Mouse (Mus musculus): ENCODE data around the gene Upk3a. TPM values are rescaled to one million over a fixed set of nuclear protein-coding genes. Genes with fewer than 3 reads are reported as not detected.

Upk3a gene
- polyA plus RNA-seq, 1 experiment = not detected

DNA sequence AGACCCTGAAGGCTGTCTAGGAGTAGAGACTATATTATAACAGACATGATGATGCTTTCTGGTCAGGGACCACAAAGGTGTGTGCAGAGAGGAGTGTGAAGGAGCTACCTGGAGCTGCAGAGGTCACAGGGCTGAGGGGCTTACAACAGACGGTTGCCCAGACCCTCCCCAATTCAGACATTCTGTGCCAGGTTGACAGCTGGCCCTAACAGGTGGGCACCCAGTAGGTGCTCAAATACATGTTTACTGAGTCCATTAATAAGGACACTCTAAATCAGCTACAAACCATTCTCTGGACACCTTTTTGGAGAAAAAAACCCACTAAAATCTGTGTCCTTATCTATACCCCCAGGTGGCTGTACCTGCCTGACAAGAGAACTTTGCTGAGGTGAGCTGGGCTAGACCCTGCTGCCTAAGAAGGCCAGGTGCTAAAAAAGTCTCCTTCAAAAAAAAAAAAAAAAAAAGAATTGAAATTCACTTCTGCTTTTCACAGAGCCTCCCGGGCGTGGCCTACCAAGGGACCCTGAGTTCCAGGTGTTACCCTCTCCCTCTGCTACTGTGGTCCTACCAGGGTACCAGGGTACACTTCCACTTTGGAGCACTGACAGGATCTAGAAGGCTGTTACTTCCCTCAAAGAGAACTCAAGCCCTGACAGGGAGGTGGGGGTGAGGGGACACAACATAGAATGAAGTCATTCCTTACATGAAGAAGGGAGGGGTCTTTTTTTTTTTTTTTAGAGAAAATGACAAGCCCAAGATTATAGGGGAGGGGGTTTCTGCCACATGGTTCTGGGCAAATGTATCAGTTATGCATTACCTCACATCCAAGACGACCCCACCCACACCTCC, 30.5 kb upstream of the Upk3a start:
- peaks cover 37% of the 10 kb centered on the region for H3K27me3 ChIP-seq (ENCODE audit: control insufficient read depth)
- peaks cover 17% of the 10 kb centered on the region for H3K4me1 ChIP-seq (ENCODE audit: control insufficient read depth)
- H3K9me3 ChIP-seq (ENCODE audit: control insufficient read depth, low read length) = no peaks in the 10 kb centered on the region
- peak overlapping the region; percentile 67 for H3K4me3 ChIP-seq (replicated peaks)
- TF ChIP-seq GATA1 (IDR thresholded peaks at IDR 0.05; ENCODE audit: low read length) (no peak), TAL1 (IDR thresholded peaks at IDR 0.05; ENCODE audit: low read length) (no peak)
- no peaks in the 10 kb centered on the region for H3K36me3 ChIP-seq (ENCODE audit: control insufficient read depth)

DNA sequence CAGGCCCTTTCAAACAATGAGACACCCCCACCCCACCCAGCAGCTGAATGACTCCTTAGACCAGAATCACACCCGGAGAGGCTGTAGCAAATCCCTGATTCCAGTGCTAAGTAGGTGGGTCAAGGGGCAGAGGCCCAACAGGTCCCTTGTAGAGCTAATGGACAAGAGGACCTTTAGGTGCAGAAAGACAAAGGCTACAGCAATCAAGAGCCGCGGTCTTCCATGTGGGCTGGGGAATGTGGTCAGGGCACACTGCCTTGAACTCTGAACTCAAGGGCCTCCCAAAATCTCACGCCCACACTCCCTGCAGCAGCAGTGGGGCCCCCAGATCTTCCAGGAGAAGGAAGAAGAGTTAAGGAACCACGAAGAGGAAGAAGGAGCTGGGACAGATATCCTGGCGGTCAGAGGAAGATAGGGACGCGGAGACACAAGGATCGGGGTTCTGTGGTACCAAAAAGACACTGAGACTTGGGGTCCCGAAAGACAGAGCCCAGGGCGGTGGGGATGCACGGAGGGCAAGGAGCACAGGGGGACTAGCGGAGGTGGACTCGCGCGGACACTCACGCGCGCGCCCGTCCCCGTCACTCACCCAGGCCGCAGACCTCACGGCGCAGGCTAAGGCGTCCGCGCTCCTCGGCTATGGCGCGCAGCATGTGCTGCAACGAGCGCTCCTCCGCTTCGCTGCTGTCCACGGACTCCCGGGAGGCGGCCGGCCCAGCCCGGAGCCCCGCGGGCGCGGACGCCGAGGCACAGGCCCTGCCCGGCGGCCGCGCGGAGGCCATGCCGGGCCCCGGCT, 29.7 kb upstream of the Upk3a start:
- H3K9me3 ChIP-seq (ENCODE audit: control insufficient read depth, low read length) = no peaks in the 10 kb centered on the region
- H3K36me3 ChIP-seq (ENCODE audit: control insufficient read depth) = no peaks in the 10 kb centered on the region
- peaks cover 37% of the 10 kb centered on the region for H3K27me3 ChIP-seq (ENCODE audit: control insufficient read depth)
- peak overlapping the region; percentile 67 for H3K4me3 ChIP-seq (replicated peaks)
- H3K4me1 ChIP-seq (ENCODE audit: control insufficient read depth) = peaks cover 17% of the 10 kb centered on the region
- no peak for TF ChIP-seq GATA1 (IDR thresholded peaks at IDR 0.05; ENCODE audit: low read length)
- no peak for TF ChIP-seq TAL1 (IDR thresholded peaks at IDR 0.05; ENCODE audit: low read length)

DNA sequence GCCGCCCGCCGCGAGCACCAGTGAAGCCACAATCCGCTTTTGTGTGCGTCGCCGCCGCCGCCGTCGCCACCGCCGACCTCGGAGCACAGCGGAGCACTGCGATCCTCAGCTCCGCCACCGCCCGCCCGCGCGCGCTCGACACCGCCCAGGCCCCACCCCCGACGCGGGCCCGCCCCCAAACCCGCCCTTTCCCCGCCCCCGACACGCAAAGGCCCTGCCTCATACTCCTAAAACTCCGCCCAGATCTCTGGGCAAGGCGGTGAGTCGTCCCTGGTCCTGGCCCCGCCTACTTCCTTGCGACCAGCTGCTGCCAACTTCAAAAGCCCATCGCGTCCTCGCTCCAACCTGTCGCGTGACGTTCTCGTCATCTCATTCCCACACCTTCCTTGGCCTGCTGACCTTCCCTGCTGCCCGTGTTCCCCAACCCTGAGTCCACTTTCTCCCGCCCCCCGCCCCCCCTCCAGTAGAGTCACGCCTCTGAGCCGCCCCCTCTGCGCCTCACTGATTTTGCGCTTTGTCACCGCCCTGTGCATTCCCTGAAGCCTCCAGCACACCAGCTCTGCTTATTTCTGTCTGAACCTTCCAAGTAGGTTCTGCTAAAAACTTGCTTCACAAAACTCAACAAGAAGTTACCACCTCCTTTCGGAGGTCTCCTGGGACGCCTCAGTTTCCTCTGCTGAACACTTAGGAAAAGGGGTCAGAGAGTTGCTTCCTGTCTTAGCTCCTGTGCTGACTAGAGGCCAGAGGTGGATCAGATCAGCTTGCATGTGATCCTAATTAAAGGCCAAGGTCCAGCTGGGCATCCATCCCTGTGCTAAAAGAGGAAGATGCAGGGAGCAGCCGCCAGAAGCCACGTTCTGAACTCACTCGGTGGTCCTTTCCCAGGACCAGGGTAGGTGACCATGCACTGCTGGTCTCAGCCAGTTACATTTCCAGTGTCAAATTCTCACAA, 28.8 kb upstream of the Upk3a start, which contains the start of gene 5031439G07Rik:
Gene 5031439G07Rik (minus strand): TSS at position 678 of the 952 bp plus-strand sequence.
- Histone ChIP-seq H3K4me1 (ENCODE audit: control insufficient read depth) (peaks cover 17% of the 10 kb centered on the region), H3K36me3 (ENCODE audit: control insufficient read depth) (no peaks in the 10 kb centered on the region), H3K4me3 (replicated peaks) (peak within 1 kb of the TSS; percentile 67), H3K9me3 (ENCODE audit: control insufficient read depth, low read length) (no peaks in the 10 kb centered on the region), H3K27me3 (ENCODE audit: control insufficient read depth) (peaks cover 37% of the 10 kb centered on the region)
- TF ChIP-seq GATA1 (IDR thresholded peaks at IDR 0.05; ENCODE audit: low read length) = no peak

DNA sequence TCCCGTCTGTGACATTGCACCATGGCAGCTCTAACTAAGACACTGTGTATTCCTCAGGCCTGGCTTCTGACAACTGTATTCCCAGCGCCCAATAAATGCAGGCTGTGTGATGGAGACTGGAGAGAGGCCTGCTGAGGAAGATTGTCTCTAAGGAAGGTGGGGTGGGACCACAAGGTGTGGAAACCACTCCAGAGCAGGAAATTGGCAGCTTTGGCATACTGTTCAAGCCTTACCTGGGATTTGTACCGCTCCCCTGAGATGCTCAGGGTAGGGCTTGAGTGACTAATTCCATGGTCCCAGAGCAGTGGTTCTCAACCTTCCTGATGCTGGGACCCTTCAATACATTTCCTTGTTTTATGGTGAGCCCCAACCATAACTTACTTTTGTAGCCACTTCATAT, 27.8 kb upstream of the Upk3a start:
- Histone ChIP-seq H3K27me3 (ENCODE audit: control insufficient read depth) (peaks cover 37% of the 10 kb centered on the region), H3K4me1 (ENCODE audit: control insufficient read depth) (peaks cover 17% of the 10 kb centered on the region), H3K36me3 (ENCODE audit: control insufficient read depth) (no peaks in the 10 kb centered on the region), H3K4me3 (replicated peaks) (no peak overlapping the region), H3K9me3 (ENCODE audit: control insufficient read depth, low read length) (no peaks in the 10 kb centered on the region)
- TF ChIP-seq TAL1 (IDR thresholded peaks at IDR 0.05; ENCODE audit: low read length) (no peak), GATA1 (IDR thresholded peaks at IDR 0.05; ENCODE audit: low read length) (no peak)

DNA sequence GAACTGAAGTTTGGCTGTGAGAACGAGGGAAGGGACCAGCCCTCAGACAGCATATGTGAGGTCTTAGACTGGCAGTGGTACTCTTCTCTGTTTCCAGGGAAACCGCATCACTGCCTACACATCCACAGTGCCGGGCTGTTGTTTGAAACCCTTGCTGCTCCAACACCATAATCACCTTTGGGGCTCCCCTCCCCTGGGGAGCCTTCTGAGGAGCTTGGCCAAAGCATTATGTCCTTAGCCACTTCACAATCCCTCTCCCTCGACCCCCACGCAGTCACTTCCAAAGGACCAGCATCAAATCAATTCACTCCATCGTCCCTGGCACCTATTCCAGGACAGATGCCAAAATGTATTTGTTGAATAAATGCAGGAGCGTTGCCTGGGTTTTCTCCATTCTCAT, 27.2 kb upstream of the Upk3a start:
- H3K4me1 ChIP-seq (ENCODE audit: control insufficient read depth) = peaks cover 17% of the 10 kb centered on the region
- no peak overlapping the region for H3K4me3 ChIP-seq (replicated peaks)
- no peaks in the 10 kb centered on the region for H3K36me3 ChIP-seq (ENCODE audit: control insufficient read depth)
- peaks cover 37% of the 10 kb centered on the region for H3K27me3 ChIP-seq (ENCODE audit: control insufficient read depth)
- TF ChIP-seq GATA1 (IDR thresholded peaks at IDR 0.05; ENCODE audit: low read length) = no peak
- TF ChIP-seq TAL1 (IDR thresholded peaks at IDR 0.05; ENCODE audit: low read length) = no peak
- no peaks in the 10 kb centered on the region for H3K9me3 ChIP-seq (ENCODE audit: control insufficient read depth, low read length)

DNA sequence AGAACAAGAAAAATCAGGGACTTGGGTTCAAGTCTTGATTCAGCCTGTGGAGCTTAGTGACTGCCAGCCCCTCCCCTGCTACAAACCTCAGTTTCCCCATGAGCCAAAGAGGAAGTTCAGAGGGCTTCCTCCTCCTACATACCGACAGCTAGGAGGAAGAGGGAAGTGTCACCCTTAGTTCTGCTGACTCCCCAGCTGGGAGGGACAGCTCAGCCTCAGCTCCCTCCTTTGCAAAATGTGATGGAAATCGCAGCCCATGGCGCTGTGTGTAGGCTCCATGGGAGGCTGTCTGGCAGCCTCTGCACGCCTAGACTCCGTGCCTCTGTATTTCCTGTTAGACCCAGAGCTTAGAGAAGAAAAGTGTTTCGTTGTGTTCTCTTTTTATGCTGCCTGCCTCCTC, 22.4 kb upstream of the Upk3a start:
- Histone ChIP-seq H3K36me3 (ENCODE audit: control insufficient read depth) (no peaks in the 10 kb centered on the region), H3K9me3 (ENCODE audit: control insufficient read depth, low read length) (no peaks in the 10 kb centered on the region), H3K27me3 (ENCODE audit: control insufficient read depth) (no peaks in the 10 kb centered on the region; the same call in none of the 2 replicates), H3K4me1 (ENCODE audit: control insufficient read depth) (no peaks in the 10 kb centered on the region), H3K4me3 (replicated peaks) (no peak overlapping the region)
- TF ChIP-seq GATA1 (IDR thresholded peaks at IDR 0.05; ENCODE audit: low read length) = no peak
- TF ChIP-seq TAL1 (IDR thresholded peaks at IDR 0.05; ENCODE audit: low read length) = no peak

DNA sequence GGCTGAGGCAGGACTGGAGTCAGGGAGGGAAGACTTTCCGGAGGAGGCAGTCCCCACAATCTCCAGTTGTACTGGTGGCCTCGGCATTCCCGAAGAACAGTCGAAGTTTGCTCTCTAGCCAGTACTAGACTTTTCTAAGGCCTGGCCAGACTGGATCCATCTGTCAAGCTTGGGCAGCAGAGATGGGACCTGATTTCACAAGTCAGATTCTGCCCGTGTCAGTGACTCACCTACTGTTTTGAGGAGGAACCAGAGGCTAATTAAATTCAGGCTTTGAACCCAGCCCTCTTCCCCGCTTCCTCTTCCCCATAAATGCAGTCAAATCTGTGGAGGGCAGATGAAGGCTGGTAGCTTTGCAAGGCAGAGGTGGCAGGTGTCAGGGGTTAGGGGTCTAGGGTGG, 21.9 kb upstream of the Upk3a start:
- Histone ChIP-seq H3K4me1 (ENCODE audit: control insufficient read depth) (no peaks in the 10 kb centered on the region), H3K9me3 (ENCODE audit: control insufficient read depth, low read length) (no peaks in the 10 kb centered on the region), H3K36me3 (ENCODE audit: control insufficient read depth) (no peaks in the 10 kb centered on the region), H3K27me3 (ENCODE audit: control insufficient read depth) (no peaks in the 10 kb centered on the region; the same call in 1 of the 2 replicates), H3K4me3 (replicated peaks) (no peak overlapping the region)
- no peak for TF ChIP-seq TAL1 (IDR thresholded peaks at IDR 0.05; ENCODE audit: low read length)

DNA sequence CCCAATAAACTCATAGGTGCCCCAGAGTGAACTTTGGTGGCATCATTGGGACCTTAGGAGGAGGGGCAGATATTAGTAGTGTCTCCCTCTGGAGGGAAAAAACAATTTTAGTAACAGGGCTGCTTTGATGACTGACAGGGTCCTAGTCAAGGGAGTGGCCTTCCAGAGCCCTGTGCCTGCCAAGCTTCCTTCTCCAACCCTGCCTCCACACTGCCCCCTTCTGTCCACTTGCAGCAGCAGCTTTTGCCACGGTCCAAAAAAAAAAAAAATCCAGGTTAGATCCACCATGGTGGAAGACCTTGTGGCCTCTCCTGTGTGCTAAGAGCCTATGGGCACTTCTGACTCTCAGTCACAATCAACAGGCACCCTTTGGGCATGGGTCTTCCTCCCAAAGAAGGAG, 21.0 kb upstream of the Upk3a start:
- no peak overlapping the region for H3K4me3 ChIP-seq (replicated peaks)
- no peak for TF ChIP-seq GATA1 (IDR thresholded peaks at IDR 0.05; ENCODE audit: low read length)
- TF ChIP-seq TAL1 (IDR thresholded peaks at IDR 0.05; ENCODE audit: low read length) = no peak

More for the DNA sequence above, 21.0 kb upstream of the Upk3a start:
- H3K9me3 ChIP-seq (ENCODE audit: control insufficient read depth, low read length) = no peaks in the 10 kb centered on the region
- H3K4me1 ChIP-seq (ENCODE audit: control insufficient read depth) = no peaks in the 10 kb centered on the region
- no peaks in the 10 kb centered on the region for H3K36me3 ChIP-seq (ENCODE audit: control insufficient read depth)
- no peaks in the 10 kb centered on the region; the same call in 1 of the 2 replicates for H3K27me3 ChIP-seq (ENCODE audit: control insufficient read depth)

All from erythroblast, embryonic 14.5 days (primary cell).